Mouse (Mus musculus) spleen, adult 10 weeks (tissue): ENCODE measurements around the gene Lrrc4b. TPM values are rescaled to one million over a fixed set of nuclear protein-coding genes. Genes with fewer than 3 reads are reported as not detected.

Source experiments
- polyA plus RNA-seq: library from polyadenylated mRNA; stranded (reverse); fragments of 350-450 nt; fragmentation: Illumina TruSeq; extraction: RNeasy Lipid Tissue Mini Kit (QIAGEN cat#74804); gene quantifications from one replicate; pipeline ENCODE4 v1.2.3, GENCODE M21; 2015; ENCODE audit warnings: low replicate concordance; ENCODE audit not compliant: insufficient read depth

Gene Lrrc4b
- polyA plus RNA-seq = not detected

GRCm38 (mm10) chr7:44428968-44429521, at the start of gene Lrrc4b:
Lrrc4b (plus strand) TSS chr7:44429018.

GRCm38 (mm10) chr7:44383980-44384715, 44.7 kb upstream of the Lrrc4b start, which contains the start of gene Syt3:
Syt3 (plus strand) TSS chr7:44384102.

GRCm38 (mm10) chr7:44385720-44386119, 43.1 kb upstream of the Lrrc4b start, which contains the start of gene 1700008O03Rik:
1700008O03Rik (minus strand) TSS chr7:44385820.

GRCm38 (mm10) chr7:44465111-44465510, 36.3 kb downstream of the Lrrc4b start, which contains the start of gene Aspdh:
Aspdh (plus strand) TSS chr7:44465391.

GRCm38 (mm10) chr7:44467811-44468411, 39.1 kb downstream of the Lrrc4b start, which contains the start of gene Josd2:
Josd2 (plus strand) TSS chr7:44467980.

GRCm38 (mm10) chr7:44495992-44496770, 67.4 kb downstream of the Lrrc4b start, which contains the start of the genes Emc10 and Fam71e1:
Emc10 (minus strand) TSS chr7:44496529.
Fam71e1 (plus strand) TSS chr7:44496581.

Other genes with a start within 250 kb of the Lrrc4b start
- not detected for gene Klk1b24, start 240.8 kb upstream of the Lrrc4b start, polyA plus RNA-seq
- not detected for gene Klk1b3, start 230.8 kb upstream of the Lrrc4b start, polyA plus RNA-seq
- not detected for gene Klk1b4, start 221.6 kb upstream of the Lrrc4b start, polyA plus RNA-seq
- not detected for gene Klk1b5, start 213.1 kb upstream of the Lrrc4b start, polyA plus RNA-seq
- gene Klk1, start 203.7 kb upstream of the Lrrc4b start, polyA plus RNA-seq = 8.8 TPM
- not detected for gene Gm36864, start 192.8 kb upstream of the Lrrc4b start, polyA plus RNA-seq
- gene 1700028J19Rik, start 182.3 kb upstream of the Lrrc4b start, polyA plus RNA-seq = 0.84 TPM
- 112 TPM for gene 2410002F23Rik, start 182.3 kb upstream of the Lrrc4b start, polyA plus RNA-seq
- gene Acp4, start 171.6 kb upstream of the Lrrc4b start, polyA plus RNA-seq = not detected
- gene Gm15517, start 167.6 kb upstream of the Lrrc4b start, polyA plus RNA-seq = not detected
- 2.6 TPM for gene Clec11a, start 122.1 kb upstream of the Lrrc4b start, polyA plus RNA-seq
- 1.8 TPM for gene Shank1, start 118.8 kb upstream of the Lrrc4b start, polyA plus RNA-seq
- gene Syt3, start 44.9 kb upstream of the Lrrc4b start, polyA plus RNA-seq = 0.28 TPM
- not detected for gene 1700008O03Rik, start 43.2 kb upstream of the Lrrc4b start, polyA plus RNA-seq
- gene Aspdh, start 36.4 kb downstream of the Lrrc4b start, polyA plus RNA-seq = not detected
- gene Josd2, start 39.0 kb downstream of the Lrrc4b start, polyA plus RNA-seq = 22.8 TPM
- gene Emc10, start 67.5 kb downstream of the Lrrc4b start, polyA plus RNA-seq = 16.3 TPM
- 1.3 TPM for gene Fam71e1, start 67.6 kb downstream of the Lrrc4b start, polyA plus RNA-seq
- 0.95 TPM for gene Mybpc2, start 95.6 kb downstream of the Lrrc4b start, polyA plus RNA-seq
- gene Spib, start 103.1 kb downstream of the Lrrc4b start, polyA plus RNA-seq = 234 TPM
- 14.2 TPM for gene Pold1, start 119.8 kb downstream of the Lrrc4b start, polyA plus RNA-seq
- gene Nr1h2, start 124.9 kb downstream of the Lrrc4b start, polyA plus RNA-seq = 31.8 TPM
- gene Napsa, start 143.4 kb downstream of the Lrrc4b start, polyA plus RNA-seq = 205 TPM
- 1.2 TPM for gene Kcnc3, start 161.6 kb downstream of the Lrrc4b start, polyA plus RNA-seq
- gene Myh14, start 241.8 kb downstream of the Lrrc4b start, polyA plus RNA-seq = not detected